In genomic region chr11:102864272-102864671, GRCm38 (mm10) we compare ENCODE assay signal across 10 mouse cellular contexts. TPM values are rescaled to one million over a fixed set of nuclear protein-coding genes. Genes with fewer than 3 reads are reported as not detected.
DNase-seq lines count a peak whose midpoint lies in the region; ATAC-seq and TF ChIP-seq lines count a peak whose summit lies in the region.
"Had no signal": no experiment of that assay in that cellular context is flagged by ENCODE, and none has a peak within 500 bp of the region (broad histone marks: within the 10 kb centered on the region; RNA-seq: fewer than 3 reads in every experiment).

No protein-coding gene starts in this region.

- no peaks in the 10 kb centered on the region for H3K4me1 ChIP-seq in hindbrain, postnatal 0 days (ENCODE audit: insufficient read depth, low read length)
- H3K4me1 ChIP-seq in liver, embryonic 11.5 days (replicated peaks; ENCODE audit: control insufficient read depth, insufficient read depth, low read length), result no peaks in the 10 kb centered on the region

- H3K27me3 ChIP-seq in hindbrain, postnatal 0 days (ENCODE audit: insufficient read depth, low read length), result no peaks in the 10 kb centered on the region
- no peaks in the 10 kb centered on the region for H3K27me3 ChIP-seq in liver, embryonic 11.5 days (replicated peaks; ENCODE audit: control insufficient read depth, insufficient read depth, low read length)
- H3K27me3 ChIP-seq: heart, embryonic 15.5 days had no signal

- TF ChIP-seq CTCF in hindbrain, postnatal 0 days (IDR thresholded peaks at IDR 0.05; ENCODE audit: low read depth), result peak; percentile 77

- peaks cover 32% of the 10 kb centered on the region for H3K36me3 ChIP-seq in hindbrain, postnatal 0 days (ENCODE audit: insufficient read depth, low read length)
- H3K36me3 ChIP-seq in liver, embryonic 11.5 days (ENCODE audit: control insufficient read depth, insufficient read depth, low read length), result peaks cover 47% of the 10 kb centered on the region

- DNase-seq in cerebellum, adult 11 months, result peak; percentile 53
- DNase-seq in ovary, postnatal 10 days (ENCODE audit: low spot score), result peak; percentile 20
- DNase-seq in ovary, adult 18-20 months (ENCODE audit: low spot score), result no peak
- DNase-seq in hindbrain, postnatal 0 days (ENCODE audit: low spot score), result peak; percentile 92
- peak; percentile 42 for DNase-seq in liver, embryonic 11.5 days (ENCODE audit: low spot score)
- DNase-seq in right cerebral cortex, postnatal 4 days, result peak; percentile 83

- no peak overlapping the region for H3K27ac ChIP-seq in hindbrain, postnatal 0 days
- H3K27ac ChIP-seq in liver, embryonic 11.5 days (ENCODE audit: low read depth, low read length), result no peak overlapping the region
- H3K27ac ChIP-seq: heart, embryonic 15.5 days had no signal

- H3K4me2 ChIP-seq in hindbrain, postnatal 0 days (ENCODE audit: low read depth, low read length), result no peak overlapping the region
- no peak overlapping the region for H3K4me2 ChIP-seq in liver, embryonic 11.5 days
- H3K4me2 ChIP-seq: heart, embryonic 15.5 days had no signal

- 30% methylated on average over 4 of the region's 4 CpGs for WGBS in hindbrain, postnatal 0 days
- 66% methylated on average over 4 of the region's 4 CpGs for WGBS in liver, embryonic 11.5 days

- H3K4me3 ChIP-seq in hindbrain, postnatal 0 days (ENCODE audit: low read length), result no peak overlapping the region
- H3K4me3 ChIP-seq in liver, embryonic 11.5 days (ENCODE audit: low read depth, low read length), result no peak overlapping the region
- H3K4me3 ChIP-seq: heart, embryonic 15.5 days had no signal

- no peaks in the 10 kb centered on the region for H3K9me3 ChIP-seq in hindbrain, postnatal 0 days (ENCODE audit: low read length)
- no peaks in the 10 kb centered on the region for H3K9me3 ChIP-seq in liver, embryonic 11.5 days (ENCODE audit: control insufficient read depth, low read length)
- H3K9me3 ChIP-seq: heart, embryonic 15.5 days had no signal

- no peak for ATAC-seq in cerebellum, adult (ENCODE audit: insufficient number of reproducible peaks, low FRiP score, low TSS enrichment)
- peak; percentile 77; the same call in 1 of the 2 replicates for ATAC-seq in common myeloid progenitor, adult 5-6 weeks (replicated peaks; ENCODE audit: low read depth, poor library complexity, severe bottlenecking)
- ATAC-seq in hindbrain, postnatal 0 days, result no peak
- ATAC-seq in liver, embryonic 11.5 days (replicated peaks; ENCODE audit: low FRiP score), result no peak

- no peak overlapping the region for H3K9ac ChIP-seq in hindbrain, postnatal 0 days (replicated peaks; ENCODE audit: low read length)
- no peak overlapping the region for H3K9ac ChIP-seq in liver, embryonic 11.5 days (ENCODE audit: low read depth, low read length)
- H3K9ac ChIP-seq: heart, embryonic 15.5 days had no signal

RNA-seq across cellular contexts. Expression of gene Eftud2, which starts 16.5 kb away (rescaled TPM):
- total RNA-seq in common myeloid progenitor, adult 5-6 weeks (2017), result 143 and 191 TPM in 2 replicates
- 63.8 and 70.8 TPM in 2 replicates for total RNA-seq in hindbrain, postnatal 0 days (2014; rRNA removed)
- 104 and 106 TPM in 2 replicates for polyA plus RNA-seq in hindbrain, postnatal 0 days (2015; fragmentation: Nextera tagmentation; extraction: Ambion mirVana)
- 259 and 279 TPM in 2 replicates for polyA plus RNA-seq in liver, embryonic 11.5 days (2014; fragmentation: Nextera tagmentation; extraction: Ambion mirVana)

RNA-seq across cellular contexts. Expression of gene Ccdc103, which starts 16.7 kb away (rescaled TPM):
- total RNA-seq in common myeloid progenitor, adult 5-6 weeks (2017), result not detected in 2 replicates
- 0.25 and 0.31 TPM in 2 replicates for total RNA-seq in hindbrain, postnatal 0 days (2014; rRNA removed)
- polyA plus RNA-seq in hindbrain, postnatal 0 days (2015; fragmentation: Nextera tagmentation; extraction: Ambion mirVana), result 2.2 and 2.4 TPM in 2 replicates
- 0.78 and 1.1 TPM in 2 replicates for polyA plus RNA-seq in liver, embryonic 11.5 days (2014; fragmentation: Nextera tagmentation; extraction: Ambion mirVana)
- total RNA-seq: neutrophil, adult 5-6 weeks had no signal

RNA-seq across cellular contexts. Expression of gene Fam187a, which starts 20.7 kb away (rescaled TPM):
- not detected in 2 replicates for total RNA-seq in common myeloid progenitor, adult 5-6 weeks (2017)
- not detected in 2 replicates for total RNA-seq in hindbrain, postnatal 0 days (2014; rRNA removed)
- polyA plus RNA-seq in hindbrain, postnatal 0 days (2015; fragmentation: Nextera tagmentation; extraction: Ambion mirVana), result not detected in 2 replicates
- polyA plus RNA-seq in liver, embryonic 11.5 days (2014; fragmentation: Nextera tagmentation; extraction: Ambion mirVana), result not detected in 2 replicates
- total RNA-seq: neutrophil, adult 5-6 weeks had no signal
- polyA plus RNA-seq: heart, embryonic 15.5 days had no signal

RNA-seq across cellular contexts. Expression of gene Higd1b, which starts 28.6 kb away (rescaled TPM):
- total RNA-seq in common myeloid progenitor, adult 5-6 weeks (2017), result not detected in 2 replicates
- 12.4 and 15.8 TPM in 2 replicates for total RNA-seq in hindbrain, postnatal 0 days (2014; rRNA removed)
- polyA plus RNA-seq in hindbrain, postnatal 0 days (2015; fragmentation: Nextera tagmentation; extraction: Ambion mirVana), result 14.5 and 15.0 TPM in 2 replicates
- polyA plus RNA-seq in liver, embryonic 11.5 days (2014; fragmentation: Nextera tagmentation; extraction: Ambion mirVana), result not detected in 2 replicates
- total RNA-seq: neutrophil, adult 5-6 weeks had no signal

RNA-seq across cellular contexts. Expression of gene Gfap, which starts 36.4 kb away (rescaled TPM):
- 0.37 TPM in 1 of 2 replicates, not detected in the other for total RNA-seq in common myeloid progenitor, adult 5-6 weeks (2017)
- 79.1 and 105 TPM in 2 replicates for total RNA-seq in hindbrain, postnatal 0 days (2014; rRNA removed)
- 74.4 and 89.2 TPM in 2 replicates for polyA plus RNA-seq in hindbrain, postnatal 0 days (2015; fragmentation: Nextera tagmentation; extraction: Ambion mirVana)
- polyA plus RNA-seq in liver, embryonic 11.5 days (2014; fragmentation: Nextera tagmentation; extraction: Ambion mirVana), result 2.4 and 2.8 TPM in 2 replicates
- total RNA-seq: neutrophil, adult 5-6 weeks had no signal
